Mouse (Mus musculus) mesoderm, embryonic 11.5 days (tissue): Measurements from ENCODE around the gene A3galt2.

Experiments used
- DNase-seq: peaks from one replicate; pipeline ENCODE4 v3.0.0-alpha.2; 2012; ENCODE audit warnings: low read depth, low spot score

Gene A3galt2

DNA sequence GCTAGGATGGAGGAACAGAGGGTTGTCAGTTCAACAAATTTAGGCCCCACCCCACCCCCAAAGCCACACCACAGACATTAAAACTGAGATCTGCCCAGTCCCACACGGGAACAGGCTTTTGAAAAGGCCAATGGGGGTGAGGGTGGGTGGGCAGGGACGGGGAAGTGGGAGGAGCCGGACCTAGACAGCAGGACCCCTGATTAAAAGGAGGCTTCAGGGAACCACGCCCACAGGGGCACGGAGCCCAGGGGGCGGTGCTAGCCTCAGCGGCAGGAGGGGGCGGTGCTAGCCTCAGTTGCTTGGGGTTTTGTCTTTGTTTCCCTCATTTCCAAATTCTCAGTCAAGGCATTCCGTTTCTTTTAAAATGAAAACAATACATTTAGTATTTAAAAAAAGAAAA, 40.4 kb downstream of the A3galt2 start:
- peak; percentile 65 for DNase-seq

DNA sequence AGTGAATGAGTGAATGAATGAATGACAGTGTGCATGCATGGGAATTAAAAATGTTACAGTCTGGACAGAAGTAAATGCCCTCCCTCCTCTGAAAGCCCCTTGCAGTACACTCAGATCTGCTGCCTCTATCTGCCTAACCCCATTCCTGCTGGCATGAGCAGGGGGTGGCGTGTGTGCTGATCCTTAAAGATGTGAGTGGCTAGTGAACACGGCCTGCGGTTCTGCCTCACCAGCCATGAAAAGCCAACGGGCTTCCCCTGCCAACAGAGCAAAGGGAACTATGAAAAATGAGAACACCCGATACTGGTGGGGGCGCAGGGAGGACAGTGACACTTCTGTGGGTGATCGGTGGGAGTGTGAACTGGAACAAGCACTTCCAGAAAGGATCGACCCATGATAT, 41.6 kb downstream of the A3galt2 start:
- no peak for DNase-seq

DNA sequence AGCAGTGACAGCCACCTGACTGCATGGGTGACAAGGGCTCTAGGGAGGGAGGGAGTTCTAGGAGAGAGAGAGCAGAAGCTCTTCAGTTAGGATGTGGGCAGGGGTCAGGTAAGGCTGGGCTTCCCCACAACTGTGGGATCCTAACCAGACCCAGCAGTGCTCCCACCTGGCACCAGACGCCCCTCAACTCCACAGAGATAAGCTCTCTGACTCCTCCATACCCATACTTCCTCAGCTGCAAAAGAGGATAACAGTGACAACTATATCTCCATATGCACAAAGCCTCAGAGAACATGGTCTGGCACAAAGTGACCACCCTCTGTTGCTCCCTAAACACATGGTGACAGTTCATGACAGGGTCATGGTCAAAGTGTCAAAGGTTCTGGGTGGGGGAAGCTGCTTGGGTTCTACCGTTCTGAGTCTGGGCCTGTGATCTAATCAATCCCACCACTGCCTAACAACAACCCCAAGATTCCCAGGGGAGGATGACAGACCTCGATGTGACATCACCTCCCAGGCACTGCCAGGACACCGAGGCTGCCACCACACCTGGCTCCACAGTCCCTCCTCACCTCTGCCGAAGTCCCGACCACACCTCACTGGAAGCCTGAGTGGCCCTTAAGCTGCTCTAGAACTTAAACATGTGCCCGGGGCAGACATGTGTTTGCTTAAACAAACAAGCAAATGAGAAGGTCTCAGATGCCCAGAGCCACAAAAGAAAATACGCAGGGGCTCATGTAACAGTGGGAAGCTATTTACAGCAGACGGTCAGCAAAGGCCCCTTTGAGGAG, 46.7 kb downstream of the A3galt2 start:
- no peak for DNase-seq

DNA sequence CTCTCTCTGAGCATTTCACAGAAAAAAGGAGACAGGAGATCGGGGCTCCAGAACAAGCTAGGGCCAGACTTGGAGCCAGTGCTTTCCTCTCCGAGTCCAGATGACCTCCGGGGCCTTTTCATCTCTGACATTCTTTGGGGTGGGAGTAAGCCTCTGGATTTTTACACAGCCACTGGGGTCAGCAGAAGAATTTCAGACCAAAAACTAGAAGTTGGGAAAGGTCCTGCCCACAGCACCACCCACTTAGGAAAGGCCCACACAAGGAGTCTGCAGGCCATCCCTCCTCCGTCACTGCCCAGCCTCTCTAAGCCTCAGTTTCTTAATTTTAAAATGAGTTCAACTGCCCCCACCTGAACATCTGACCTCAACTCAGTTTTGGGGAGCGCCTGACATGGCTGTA, 48.4 kb downstream of the A3galt2 start:
- no peak for DNase-seq

DNA sequence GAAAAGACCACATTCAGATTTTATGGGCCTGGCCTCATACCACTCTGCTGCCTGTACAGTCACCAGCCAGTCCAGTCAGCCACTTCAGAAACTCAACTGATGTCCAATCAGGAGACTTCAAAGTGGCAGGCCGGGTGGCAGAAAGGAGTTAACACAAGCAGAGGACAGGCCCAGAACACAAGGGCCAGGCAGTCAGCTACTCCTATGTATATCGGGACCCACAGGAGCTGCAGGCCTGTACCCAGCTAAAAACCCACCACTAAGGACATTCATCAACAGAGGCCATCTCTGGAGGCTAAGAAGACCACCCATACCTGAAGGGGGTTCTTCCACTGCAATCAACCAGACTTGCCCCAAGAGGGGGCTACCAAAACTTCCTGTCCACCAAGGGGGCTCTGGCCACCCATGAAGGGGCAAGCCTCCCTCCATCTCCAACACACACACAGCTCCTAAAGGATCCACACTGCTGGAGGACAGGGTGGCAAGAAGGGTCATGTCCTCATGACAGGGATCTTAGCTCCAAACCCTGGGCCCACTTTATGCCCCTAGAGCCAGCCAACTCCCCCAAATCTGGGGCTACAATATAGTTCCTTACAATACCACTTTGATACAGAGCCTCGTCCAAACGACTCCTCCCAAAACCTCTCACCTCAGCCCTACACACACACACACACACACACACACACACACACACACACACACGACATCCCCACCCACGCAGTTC, 49.4 kb downstream of the A3galt2 start:
- DNase-seq = peak; percentile 52

DNA sequence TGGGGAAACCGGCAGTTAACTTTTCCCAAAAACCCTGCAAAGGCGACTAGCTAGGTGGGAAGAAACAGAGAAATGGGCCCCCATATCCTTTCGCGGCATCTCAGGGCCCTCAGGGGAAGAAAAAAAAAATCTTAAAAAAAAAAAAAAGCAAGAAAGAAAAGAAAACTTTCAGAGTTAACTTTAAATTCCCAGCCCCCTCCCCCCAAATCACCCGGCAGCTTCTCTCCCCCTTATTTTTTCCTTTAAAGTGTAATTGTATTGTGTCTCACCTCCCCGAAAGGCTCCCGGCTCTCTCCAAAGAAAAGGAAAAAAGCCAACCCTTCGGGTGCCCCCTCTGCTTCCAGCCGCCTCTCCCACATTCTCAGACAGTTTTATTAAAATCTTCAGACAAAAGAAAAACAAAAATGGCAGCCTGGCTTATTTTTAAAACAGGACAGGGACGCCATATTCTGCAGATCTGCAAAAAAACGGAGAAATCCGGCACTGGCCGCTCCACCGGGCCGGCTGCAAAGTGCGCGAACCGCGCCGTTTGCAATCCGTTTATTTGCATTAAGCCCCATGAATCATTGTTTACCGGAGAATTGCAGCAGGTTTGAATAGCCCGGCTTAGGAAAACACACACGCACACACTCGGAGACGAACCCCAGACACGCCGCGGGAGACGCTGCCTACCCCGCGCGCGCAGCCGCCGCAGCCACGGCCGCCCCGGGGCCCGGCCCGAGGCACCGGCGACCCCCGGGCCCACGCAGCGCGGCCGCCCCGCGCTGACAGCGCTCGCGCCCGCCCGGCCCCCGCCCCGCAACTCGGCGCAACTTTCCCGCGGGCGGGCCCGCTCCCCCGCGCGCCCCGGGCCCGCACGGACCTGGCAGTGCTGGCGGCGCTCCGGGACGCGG, 50.2 kb downstream of the A3galt2 start:
- DNase-seq = peak; percentile 51

DNA sequence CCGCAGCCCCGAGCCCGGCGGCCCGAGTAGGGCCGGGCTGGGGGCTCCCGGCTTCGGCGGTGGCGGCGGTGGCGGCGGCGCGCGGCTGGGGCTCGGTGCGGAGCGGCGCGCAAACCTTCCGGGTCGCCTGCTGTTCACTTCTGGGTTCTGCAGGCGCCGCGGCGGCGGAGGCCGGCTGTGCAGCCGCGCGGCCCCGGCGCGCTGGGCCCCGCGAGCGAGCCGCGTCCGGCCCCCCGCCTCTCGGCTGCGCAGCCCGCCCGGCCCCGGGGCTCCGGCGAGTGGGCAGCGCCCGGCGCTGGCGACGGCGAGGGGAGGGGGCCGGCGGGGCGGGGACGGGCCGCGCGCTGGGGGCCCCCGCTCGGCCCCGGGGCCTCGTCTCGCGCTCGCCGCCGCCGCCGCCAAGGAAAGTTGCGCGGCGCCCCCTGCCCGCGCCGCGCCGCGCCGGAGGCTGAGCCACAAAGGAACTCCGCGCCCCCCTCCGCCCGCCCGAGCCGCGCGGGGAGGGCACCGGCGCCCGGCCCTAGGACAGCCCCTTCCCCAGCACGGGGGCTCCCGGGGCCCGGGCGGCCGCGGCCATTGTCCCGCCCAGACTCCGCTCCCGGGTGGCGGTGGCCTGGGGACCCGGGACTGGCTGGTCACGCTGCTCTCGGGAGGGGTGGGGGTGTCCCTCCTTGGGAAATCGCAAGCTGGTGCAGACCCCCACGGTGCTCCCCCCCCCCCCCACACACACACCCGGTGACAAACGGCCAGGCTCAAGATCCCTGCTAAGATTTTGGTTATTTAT, 51.1 kb downstream of the A3galt2 start, which contains the start of gene Zfp362:
TSS of gene Zfp362 (minus strand) at position 3 of the 784 bp plus-strand sequence.
- peak; percentile 56 for DNase-seq

DNA sequence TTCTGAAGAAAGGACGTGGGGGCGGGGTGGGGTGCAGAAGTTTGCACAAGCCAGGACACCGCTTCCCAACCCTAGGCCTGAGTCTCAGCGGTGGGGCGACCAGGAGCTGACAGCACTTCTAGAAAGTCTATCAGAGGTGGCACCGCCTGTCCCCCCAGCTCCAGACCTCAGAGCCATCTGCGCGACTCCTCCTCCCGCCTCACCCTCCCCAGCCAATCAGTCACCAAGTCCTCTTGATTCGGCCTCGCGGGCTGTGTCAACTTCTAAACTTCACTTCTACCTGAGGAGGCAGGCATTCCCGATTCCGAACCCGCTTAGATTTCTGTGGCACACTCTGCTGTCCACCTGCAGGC, 51.6 kb downstream of the A3galt2 start:
- peak; percentile 81 for DNase-seq

DNA sequence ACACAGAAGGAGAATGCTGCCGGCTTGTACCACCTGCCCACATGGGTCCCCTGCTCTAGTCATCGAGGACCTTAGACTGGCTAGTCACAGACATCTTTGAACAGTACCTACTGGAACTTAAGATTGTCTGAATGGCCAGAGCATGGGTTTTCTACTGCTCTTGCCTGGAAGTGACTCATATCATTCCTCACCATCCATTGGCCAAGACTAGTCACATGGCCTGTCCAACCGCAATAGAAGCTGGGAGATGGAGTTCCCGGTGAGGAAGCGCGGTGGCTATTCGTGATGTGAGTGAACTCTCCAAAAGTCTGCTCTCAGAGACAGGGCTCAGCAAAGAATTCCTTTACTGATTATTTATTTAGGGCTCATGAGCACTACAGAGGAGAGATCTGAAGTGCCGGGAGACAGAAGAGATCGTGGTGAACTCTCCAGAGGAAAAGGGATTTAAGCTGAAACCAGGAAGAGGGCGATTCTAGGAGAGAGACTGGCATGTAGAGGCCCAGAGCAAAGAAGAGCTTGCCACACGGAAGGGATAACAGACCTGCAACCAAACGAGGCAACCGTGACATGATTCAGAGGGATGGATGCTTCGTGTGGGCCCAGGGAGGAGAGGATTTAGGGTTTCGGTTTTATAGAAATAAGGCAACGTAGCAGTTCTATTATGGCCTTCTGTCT, 56.4 kb downstream of the A3galt2 start:
- DNase-seq = peak; percentile 88

DNA sequence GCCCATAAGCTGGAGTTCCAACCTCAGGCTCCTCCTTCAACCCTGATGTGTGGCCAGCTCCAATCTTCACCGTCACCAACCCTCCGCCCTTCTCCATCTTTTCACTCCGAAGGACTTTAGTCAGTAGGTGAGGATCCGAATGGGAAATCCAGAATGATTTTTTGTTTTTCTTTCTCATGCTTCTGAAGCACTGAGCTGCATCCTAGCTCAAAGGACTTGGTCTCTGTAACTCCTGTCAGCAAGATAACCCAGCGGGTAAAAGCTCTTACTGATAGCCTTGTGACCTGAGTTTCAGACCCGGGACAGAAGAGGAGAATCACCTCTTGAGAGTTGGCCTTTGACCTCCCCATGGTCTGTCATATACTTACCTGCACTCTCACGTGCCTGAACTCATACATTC, 61.8 kb downstream of the A3galt2 start:
- DNase-seq = no peak
